Mouse (Mus musculus) limb, embryonic 14.5 days (tissue): ENCODE measurements at regions not wholly inside any gene's neighbourhood (a gene's known extent, or its start where the extent isn't known, plus 50 kb on each side); places are given as distances from the start of the nearest gene placed in this dataset.

ENCODE experiments used
- ATAC-seq: fragments of 200-750 bp; cut with Nextera tagmentation; 2 replicates; pipeline ENCODE4 v1.8.0; 2017; ENCODE audit warnings: low read depth, moderate number of reproducible peaks, moderate TSS enrichment; ENCODE audit not compliant: low FRiP score
- DNase-seq: peaks from one replicate; pipeline ENCODE4 v3.0.0-alpha.2; 2015; ENCODE audit warnings: low spot score
- H3K27ac ChIP-seq: fragments of 300-500 bp; sonication (generic); replicated peaks from 2 replicates; pipeline ENCODE4 v1.5.1; 2014; ENCODE audit warnings: low read depth, mild to moderate bottlenecking, low read length, moderate library complexity, mixed read lengths
- H3K27me3 ChIP-seq: fragments of 300-500 bp; sonication (generic); 2 replicates; pipeline ENCODE4 v1.6.1; 2014; ENCODE audit warnings: low read length, mixed read lengths; ENCODE audit not compliant: control insufficient read depth, insufficient read depth
- H3K36me3 ChIP-seq: fragments of 300-500 bp; sonication (generic); 2 replicates; pipeline ENCODE4 v1.6.1; 2014; ENCODE audit warnings: mild to moderate bottlenecking, low read length, moderate library complexity, mixed read lengths; ENCODE audit not compliant: control insufficient read depth, insufficient read depth
- H3K4me1 ChIP-seq: fragments of 300-500 bp; sonication (generic); 2 replicates; pipeline ENCODE4 v1.6.1; 2014; ENCODE audit warnings: antibody characterized with exemption, low read length, mixed read lengths; ENCODE audit not compliant: control insufficient read depth, insufficient read depth
- H3K4me2 ChIP-seq: fragments of 300-500 bp; sonication (generic); replicated peaks from 2 replicates; pipeline ENCODE4 v1.6.1; 2014; ENCODE audit warnings: low read depth, mild to moderate bottlenecking, low read length, moderate library complexity; ENCODE audit not compliant: severe bottlenecking
- H3K4me3 ChIP-seq: fragments of 300-500 bp; sonication (generic); replicated peaks from 2 replicates; pipeline ENCODE4 v1.5.1; 2014; ENCODE audit warnings: low read length
- H3K9ac ChIP-seq: fragments of 300-500 bp; sonication (generic); 2 replicates; pipeline ENCODE4 v1.6.1; 2014; ENCODE audit warnings: mild to moderate bottlenecking, low read depth, low read length, moderate library complexity; ENCODE audit not compliant: severe bottlenecking
- H3K9me3 ChIP-seq: fragments of 300-500 bp; sonication (generic); 2 replicates; pipeline ENCODE4 v1.6.1; 2016; ENCODE audit warnings: low read length; ENCODE audit not compliant: control insufficient read depth
- POLR2A ChIP-seq: fragments of 200-500 bp; IDR thresholded peaks from 2 replicates; pipeline ENCODE4 v1.8.0; 2012; ENCODE audit warnings: inconsistent platforms, mild to moderate bottlenecking, moderate library complexity, borderline replicate concordance; ENCODE audit not compliant: insufficient read depth, insufficient read length; ENCODE audit errors: extremely low read depth
- WGBS: fragments of 180-500 bp; shearing (Covaris S2); extraction: QIAGEN DNeasy Blood & Tissue Kit; methylation state at CpG from one replicate; pipeline ENCODE4 v1.1.7; 2014; 5-methylcytosine and 5-hydroxymethylcytosine counted together

DNA sequence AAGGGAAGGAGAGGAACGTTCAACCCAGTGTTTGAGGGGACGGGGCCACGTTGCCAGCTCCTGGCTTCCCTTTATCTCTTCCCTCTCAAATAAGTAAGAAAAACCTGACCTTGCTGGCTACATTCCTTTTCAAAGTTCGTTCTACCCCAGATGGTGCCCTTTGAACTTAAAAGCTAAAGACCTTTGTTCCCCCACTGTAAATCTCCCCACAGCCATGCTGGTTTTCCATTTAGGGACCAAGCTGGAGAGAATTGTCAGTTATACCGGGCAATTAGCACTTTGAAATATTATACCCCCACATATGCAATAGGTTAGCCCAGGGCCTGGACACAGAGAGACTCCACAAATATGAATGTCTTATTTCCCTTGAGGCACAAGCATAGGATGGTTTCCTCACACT is 214.5 kb upstream of the Gpc5 start:
- no peak overlapping the region for H3K9ac ChIP-seq
- no peaks in the 10 kb centered on the region for H3K4me1 ChIP-seq
- no peak overlapping the region for H3K4me3 ChIP-seq
- no peak overlapping the region for H3K27ac ChIP-seq
- ATAC-seq (no peak), DNase-seq (no peak)
- no peak for TF ChIP-seq POLR2A
- no peaks in the 10 kb centered on the region for H3K9me3 ChIP-seq
- H3K36me3 ChIP-seq = no peaks in the 10 kb centered on the region
- no peak overlapping the region for H3K4me2 ChIP-seq
- no peaks in the 10 kb centered on the region for H3K27me3 ChIP-seq
- 7% methylated on average over 5 of the region's 5 CpGs for WGBS

DNA sequence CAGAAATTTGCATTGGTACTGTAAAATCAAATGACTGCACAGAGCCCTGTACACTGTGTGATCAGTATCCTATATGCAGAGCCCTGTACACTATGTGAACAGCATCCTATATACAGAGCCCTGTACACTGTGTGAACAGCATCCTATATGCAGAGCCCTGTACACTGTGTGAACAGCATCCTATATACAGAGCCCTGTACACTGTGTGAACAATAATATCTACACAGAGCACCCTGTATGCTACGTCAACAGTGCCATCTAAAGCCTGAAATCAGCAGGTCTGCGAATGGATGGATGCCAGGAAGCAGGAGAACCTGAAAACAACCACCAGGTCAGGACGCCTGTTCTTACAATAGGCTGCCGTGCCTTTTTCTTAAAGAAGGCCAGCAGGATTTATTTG is 211.7 kb upstream of the Gpc5 start:
- no peak for TF ChIP-seq POLR2A
- no peaks in the 10 kb centered on the region for H3K4me1 ChIP-seq
- no peak overlapping the region for H3K4me2 ChIP-seq
- ATAC-seq = no peak
- no peaks in the 10 kb centered on the region for H3K9me3 ChIP-seq
- H3K36me3 ChIP-seq = no peaks in the 10 kb centered on the region
- H3K27me3 ChIP-seq = no peaks in the 10 kb centered on the region
- no peak overlapping the region for H3K4me3 ChIP-seq
- H3K27ac ChIP-seq = no peak overlapping the region
- WGBS = 61% methylated on average over 4 of the region's 4 CpGs
- DNase-seq = no peak
- H3K9ac ChIP-seq = no peak overlapping the region

DNA sequence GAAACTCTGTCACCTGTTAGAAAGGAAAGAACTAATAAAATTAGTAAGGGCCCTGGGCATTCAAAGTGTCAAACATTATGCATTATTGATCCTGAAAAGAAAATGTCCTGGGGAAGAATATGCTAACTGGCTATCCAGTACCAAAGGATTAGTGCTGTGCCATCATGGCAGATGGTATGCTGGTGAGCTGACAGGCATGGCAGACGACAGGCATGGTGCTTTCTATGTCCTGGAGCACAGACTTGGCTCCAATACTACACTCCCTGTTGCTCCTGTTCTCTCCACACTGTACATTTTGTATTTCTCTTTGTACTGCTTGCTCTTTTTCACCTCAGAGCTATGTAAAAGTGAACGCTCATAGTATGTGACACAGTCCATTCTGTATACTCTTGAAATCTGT is 187.9 kb upstream of the Gpc5 start:
- DNase-seq (no peak), ATAC-seq (no peak)
- TF ChIP-seq POLR2A = no peak
- no peaks in the 10 kb centered on the region for H3K36me3 ChIP-seq
- WGBS = 91% methylated on average over 2 of the region's 2 CpGs
- H3K4me1 ChIP-seq = no peaks in the 10 kb centered on the region
- no peaks in the 10 kb centered on the region for H3K9me3 ChIP-seq
- no peak overlapping the region for H3K9ac ChIP-seq
- H3K27ac ChIP-seq = no peak overlapping the region
- H3K4me2 ChIP-seq = no peak overlapping the region
- no peak overlapping the region for H3K4me3 ChIP-seq
- H3K27me3 ChIP-seq = no peaks in the 10 kb centered on the region

DNA sequence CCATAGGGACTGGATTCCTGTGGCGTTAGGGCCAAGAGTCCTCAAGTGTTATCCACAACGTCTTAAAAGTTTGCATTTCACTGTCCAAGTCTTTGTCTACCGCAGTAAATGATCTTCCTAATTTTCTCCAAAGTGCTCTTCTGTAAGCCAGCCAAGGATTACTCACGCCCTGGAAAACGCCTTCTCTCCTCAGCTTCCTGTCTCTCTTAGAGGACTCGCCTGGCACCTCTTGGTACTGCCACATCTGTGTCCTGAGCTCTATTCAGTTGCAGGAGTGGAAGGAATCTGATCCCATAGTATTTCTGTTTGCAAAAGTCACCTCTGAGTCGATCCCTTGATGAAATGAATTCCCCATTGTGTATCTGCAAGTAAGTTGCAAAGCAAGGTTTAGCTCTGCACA is 179.7 kb upstream of the Gpc5 start:
- no peak for ATAC-seq
- Histone ChIP-seq H3K9me3 (no peaks in the 10 kb centered on the region), H3K4me2 (no peak overlapping the region), H3K4me3 (no peak overlapping the region), H3K27me3 (no peaks in the 10 kb centered on the region), H3K27ac (no peak overlapping the region), H3K36me3 (no peaks in the 10 kb centered on the region), H3K4me1 (no peaks in the 10 kb centered on the region), H3K9ac (no peak overlapping the region)
- WGBS = 78% methylated on average over 7 of the region's 7 CpGs
- no peak for DNase-seq
- no peak for TF ChIP-seq POLR2A

DNA sequence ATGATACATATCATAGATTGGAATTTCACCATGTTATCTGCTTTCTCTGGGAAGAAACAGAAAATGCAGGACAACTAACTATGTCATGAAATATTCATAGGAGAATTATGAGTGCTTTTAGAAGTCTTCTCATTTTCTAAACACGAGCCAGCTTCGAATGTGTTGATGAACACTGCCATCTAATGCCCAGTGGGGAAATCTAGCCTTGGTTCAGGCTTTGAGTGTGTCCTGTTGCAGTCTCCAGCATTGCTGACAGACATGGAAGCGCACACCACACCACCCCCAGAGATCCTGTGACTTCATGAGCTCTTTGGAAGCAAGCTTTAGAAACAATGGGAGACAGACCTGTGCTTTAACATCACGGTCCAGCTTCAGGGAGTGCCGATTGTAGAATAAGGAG is 178.8 kb upstream of the Gpc5 start:
- no peak overlapping the region for H3K27ac ChIP-seq
- no peak for ATAC-seq
- H3K36me3 ChIP-seq = no peaks in the 10 kb centered on the region
- TF ChIP-seq POLR2A = no peak
- H3K9ac ChIP-seq = no peak overlapping the region
- H3K4me1 ChIP-seq = no peaks in the 10 kb centered on the region
- no peak overlapping the region for H3K4me3 ChIP-seq
- peak; percentile 44 for DNase-seq
- 51% methylated on average over 5 of the region's 5 CpGs for WGBS
- no peaks in the 10 kb centered on the region for H3K9me3 ChIP-seq
- no peaks in the 10 kb centered on the region for H3K27me3 ChIP-seq
- no peak overlapping the region for H3K4me2 ChIP-seq

DNA sequence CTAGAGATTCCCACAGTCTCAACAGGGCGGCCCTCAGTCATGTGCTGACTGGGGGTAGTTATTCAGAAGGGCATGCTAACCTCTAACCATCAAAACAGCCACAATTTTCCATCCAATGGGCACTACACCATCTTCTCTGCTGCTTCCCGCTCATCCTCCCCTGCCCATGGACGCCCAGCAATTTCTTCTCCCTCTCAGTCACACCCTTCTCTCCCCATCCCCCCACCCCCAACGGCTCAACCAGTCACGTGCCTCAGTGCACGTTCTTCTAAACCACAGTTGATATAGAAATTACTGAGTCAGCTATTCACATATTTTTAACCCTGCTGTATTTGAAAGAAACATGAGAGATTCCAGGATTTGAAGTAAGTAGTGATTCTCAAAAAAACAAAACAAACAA is 146.3 kb upstream of the Gpc5 start:
- no peak for DNase-seq
- H3K27ac ChIP-seq = no peak overlapping the region
- H3K4me3 ChIP-seq = no peak overlapping the region
- TF ChIP-seq POLR2A = no peak
- no peaks in the 10 kb centered on the region for H3K9me3 ChIP-seq
- no peak for ATAC-seq
- H3K4me2 ChIP-seq = no peak overlapping the region
- no peak overlapping the region for H3K9ac ChIP-seq
- 78% methylated on average over 6 of the region's 6 CpGs for WGBS
- no peaks in the 10 kb centered on the region for H3K27me3 ChIP-seq
- H3K4me1 ChIP-seq = peaks cover 5% of the 10 kb centered on the region
- no peaks in the 10 kb centered on the region for H3K36me3 ChIP-seq
